Mouse (Mus musculus): ENCODE data around the gene Rln3. TPM values are rescaled to one million over a fixed set of nuclear protein-coding genes. Genes with fewer than 3 reads are reported as not detected.

The Rln3 gene
- total and polyA plus RNA-seq, 3 experiments, result not detected

GRCm38 (mm10) chr8:84052746-84053145, 7.9 kb upstream of the Rln3 start:
- Histone ChIP-seq H3K9me3 (replicated peaks; ENCODE audit: low read length) (peaks cover 4% of the 10 kb centered on the region), H3K79me2 (replicated peaks; ENCODE audit: control insufficient read depth, extremely low read depth, insufficient read depth, poor library complexity, severe bottlenecking) (no peaks in the 10 kb centered on the region), H3K27me3 (replicated peaks) (peaks cover 11% of the 10 kb centered on the region), H3K4me2 (ENCODE audit: insufficient read depth, low read depth, poor library complexity, severe bottlenecking) (no peak overlapping the region), H3K27ac (ENCODE audit: insufficient read depth, low read depth) (no peak overlapping the region), H3K9ac (ENCODE audit: insufficient read depth, low read depth) (no peak overlapping the region), H3K36me3 (replicated peaks in 1 of 2; ENCODE audit: control insufficient read depth in 1 of 2, insufficient read depth in 1 of 2, low read length in 1 of 2) (no peaks in the 10 kb centered on the region), H3K4me3 (replicated peaks in 1 of 3; ENCODE audit: low read depth in 2 of 3, low read length in 2 of 3, poor library complexity in 1 of 3) (no peak overlapping the region), H3K4me1 (ENCODE audit: control insufficient read depth in 1 of 2, insufficient read depth in 2 of 2) (no peaks in the 10 kb centered on the region)
- TF ChIP-seq ETS1 (conservative IDR thresholded peaks at IDR 0.05; ENCODE audit: low read depth, low read length) (no peak), MEF2A (IDR thresholded peaks at IDR 0.05; ENCODE audit: borderline replicate concordance, low read depth, low read length) (no peak), PAX5 (IDR thresholded peaks at IDR 0.05; ENCODE audit: low read length) (no peak), ZNF384 (IDR thresholded peaks at IDR 0.05; ENCODE audit: low read depth, low read length) (no peak), KAT2A (IDR thresholded peaks at IDR 0.05; ENCODE audit: insufficient replicate concordance, low read length) (no peak)
- no peak for DNase-seq (ENCODE audit: extremely low read depth)
- dilution Hi-C loops (cut with MboI; ENCODE audit: extremely low pct_ligation_motif_present, extremely low pct_unique_long_range_greater_than_20kb, low sequenced_read_pairs), result no loop called here
- in situ Hi-C loops (cut with MboI; ENCODE audit: low pct_ligation_motif_present, low pct_unique_long_range_greater_than_20kb, low sequenced_read_pairs), result loop anchor here (10.0 kb wide), 1 partner anchor 52 kb away; the partner anchor contains the start of gene Dcaf15

- TF ChIP-seq RCOR1 (conservative IDR thresholded peaks at IDR 0.05; ENCODE audit: low read depth, low read length), result no peak
- no peak for TF ChIP-seq IRF4 (IDR thresholded peaks at IDR 0.05; ENCODE audit: low read depth, low read length)
- TF ChIP-seq CHD1 (IDR thresholded peaks at IDR 0.05; ENCODE audit: low read depth, low read length), result no peak
- TF ChIP-seq RAD21 (IDR thresholded peaks at IDR 0.05; ENCODE audit: low read depth, low read length), result no peak
- no peak for TF ChIP-seq TBP (conservative IDR thresholded peaks at IDR 0.05; ENCODE audit: low read depth, low read length)
- no peak for TF ChIP-seq ZC3H11A (IDR thresholded peaks at IDR 0.05; ENCODE audit: low read depth, low read length)
- no peak for TF ChIP-seq PAX5 (IDR thresholded peaks at IDR 0.05; ENCODE audit: low read length)
- no peak for TF ChIP-seq ZKSCAN1 (IDR thresholded peaks at IDR 0.05; ENCODE audit: borderline replicate concordance, low read depth, low read length)
- no peak for TF ChIP-seq EP300 (IDR thresholded peaks at IDR 0.05; ENCODE audit: low read length)
- TF ChIP-seq JUND (conservative IDR thresholded peaks at IDR 0.05; ENCODE audit: low read depth, low read length), result no peak
- TF ChIP-seq NRF1 (IDR thresholded peaks at IDR 0.05; ENCODE audit: low read depth, low read length), result no peak
- TF ChIP-seq HCFC1 (IDR thresholded peaks at IDR 0.05; ENCODE audit: low read depth, low read length), result no peak
- TF ChIP-seq ZNF384 (IDR thresholded peaks at IDR 0.05; ENCODE audit: low read depth, low read length), result no peak
- TF ChIP-seq E2F4 (IDR thresholded peaks at IDR 0.05; ENCODE audit: insufficient replicate concordance, low read depth, low read length), result no peak
- TF ChIP-seq ETS1 (conservative IDR thresholded peaks at IDR 0.05; ENCODE audit: low read depth, low read length), result no peak
- no peak for TF ChIP-seq POLR2A (IDR thresholded peaks at IDR 0.05; ENCODE audit: low read depth, low read length)
- H3K4me1 ChIP-seq (ENCODE audit: control insufficient read depth in 1 of 2, insufficient read depth in 2 of 2), result no peaks in the 10 kb centered on the region
- no peak overlapping the region for H3K9ac ChIP-seq (ENCODE audit: insufficient read depth, low read depth)
- in situ Hi-C loops (cut with MboI; ENCODE audit: low pct_ligation_motif_present, low pct_unique_long_range_greater_than_20kb, low sequenced_read_pairs), result loop anchor here (25.0 kb wide), 1 partner anchor 289 kb away; no protein-coding TSS in a partner anchor
- no peak for DNase-seq (ENCODE audit: extremely low read depth)
- H3K27ac ChIP-seq (ENCODE audit: insufficient read depth, low read depth), result no peak overlapping the region
- H3K27me3 ChIP-seq (replicated peaks), result peaks cover 18% of the 10 kb centered on the region
- no peak overlapping the region for H3K4me2 ChIP-seq (ENCODE audit: insufficient read depth, low read depth, poor library complexity, severe bottlenecking)
- no peak overlapping the region for H3K4me3 ChIP-seq (replicated peaks in 1 of 3; ENCODE audit: low read depth in 2 of 3, low read length in 2 of 3, poor library complexity in 1 of 3)
- dilution Hi-C loops (cut with MboI; ENCODE audit: extremely low pct_ligation_motif_present, extremely low pct_unique_long_range_greater_than_20kb, low sequenced_read_pairs), result no loop called here
- no peaks in the 10 kb centered on the region for H3K79me2 ChIP-seq (replicated peaks; ENCODE audit: control insufficient read depth, extremely low read depth, insufficient read depth, poor library complexity, severe bottlenecking)
- H3K9me3 ChIP-seq (replicated peaks; ENCODE audit: low read length), result peaks cover 5% of the 10 kb centered on the region
- H3K36me3 ChIP-seq (replicated peaks in 1 of 2; ENCODE audit: control insufficient read depth in 1 of 2, insufficient read depth in 1 of 2, low read length in 1 of 2), result no peaks in the 10 kb centered on the region
Observed at GRCm38 (mm10) chr8:84048171-84048570, 3.4 kb upstream of the Rln3 start.
